Mouse (Mus musculus) heart, embryonic 15.5 days (tissue): ENCODE results near the gene A630001G21Rik. TPM values are rescaled to one million over a fixed set of nuclear protein-coding genes. Genes with fewer than 3 reads are reported as not detected.

Experiments
- ATAC-seq: fragments of 200-750 bp; cut with Nextera tagmentation; replicated peaks from 2 replicates; pipeline ENCODE4 v1.8.0; 2017; ENCODE audit warnings: low read depth, moderate TSS enrichment; ENCODE audit not compliant: insufficient number of reproducible peaks, insufficient read depth, low FRiP score
- H3K27ac ChIP-seq: fragments of 300-500 bp; sonication (generic); 2 replicates; pipeline ENCODE4 v1.5.1; 2015; ENCODE audit warnings: mild to moderate bottlenecking, inconsistent platforms
- H3K27me3 ChIP-seq: fragments of 300-500 bp; sonication (generic); 2 replicates; pipeline ENCODE4 v1.6.1; 2015; ENCODE audit warnings: inconsistent platforms
- H3K36me3 ChIP-seq: fragments of 300-500 bp; sonication (generic); 2 replicates; pipeline ENCODE4 v1.6.1; 2015; ENCODE audit warnings: mild to moderate bottlenecking, inconsistent platforms
- H3K4me1 ChIP-seq: fragments of 300-500 bp; sonication (generic); replicated peaks from 2 replicates; pipeline ENCODE4 v1.6.1; 2015; ENCODE audit warnings: inconsistent platforms
- H3K4me2 ChIP-seq: fragments of 300-500 bp; sonication (generic); 2 replicates; pipeline ENCODE4 v1.6.1; 2015; ENCODE audit warnings: inconsistent platforms, mild to moderate bottlenecking, moderate library complexity
- H3K4me3 ChIP-seq: fragments of 300-500 bp; sonication (generic); 2 replicates; pipeline ENCODE4 v1.5.1; 2015; ENCODE audit warnings: mild to moderate bottlenecking, inconsistent platforms
- H3K9ac ChIP-seq: fragments of 300-500 bp; sonication (generic); 2 replicates; pipeline ENCODE4 v1.6.1; 2015; ENCODE audit warnings: mild to moderate bottlenecking, inconsistent platforms
- H3K9me3 ChIP-seq: fragments of 300-500 bp; sonication (generic); replicated peaks from 2 replicates; pipeline ENCODE4 v1.6.1; 2016; ENCODE audit warnings: inconsistent platforms
- WGBS: fragments of 180-500 bp; shearing (Covaris S2); methylation state at CpG from one replicate; pipeline ENCODE4 v1.1.7; 2015; ENCODE audit warnings: mixed read lengths; 5-methylcytosine and 5-hydroxymethylcytosine counted together
- polyA plus RNA-seq: library from polyadenylated mRNA; unstranded; fragments of >200 nt; fragmentation: Nextera tagmentation; extraction: Ambion mirVana; gene quantifications from 2 replicates; pipeline ENCODE4 v1.2.1, GENCODE M21; 2015

A630001G21Rik gene
- polyA plus RNA-seq, 1 experiment from 2014 or later: 1.1 TPM

- ATAC-seq: no peak
Observed at GRCm38 (mm10) chr1:85767754-85768153, 10.7 kb downstream of the A630001G21Rik start.

DNA sequence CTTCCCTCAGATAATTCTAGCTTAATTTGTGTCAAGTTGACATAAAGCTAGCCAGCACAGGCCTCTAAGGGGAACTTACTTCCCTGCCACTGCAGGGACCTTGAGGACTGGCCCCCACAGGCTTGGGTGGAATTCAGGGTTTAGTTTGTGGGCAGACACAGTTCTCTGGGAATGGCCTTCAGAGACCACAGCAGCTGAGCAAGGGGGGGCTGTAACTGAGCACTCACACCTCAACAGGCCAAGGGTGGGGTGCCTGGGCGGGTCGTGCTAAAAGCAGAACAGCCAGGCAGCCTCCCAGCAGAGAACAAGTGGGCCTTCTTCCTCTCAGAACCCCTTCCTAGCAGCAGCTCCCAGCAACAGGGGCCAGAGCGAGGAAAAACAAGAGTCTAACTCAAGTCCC, 12.3 kb downstream of the A630001G21Rik start:
- Histone ChIP-seq H3K27me3 (no peaks in the 10 kb centered on the region), H3K27ac (no peak overlapping the region), H3K9me3 (no peaks in the 10 kb centered on the region), H3K36me3 (no peaks in the 10 kb centered on the region), H3K4me1 (no peaks in the 10 kb centered on the region), H3K4me2 (no peak overlapping the region), H3K4me3 (no peak overlapping the region), H3K9ac (no peak overlapping the region)
- 65% methylated on average over 3 of the region's 3 CpGs for WGBS
- ATAC-seq: no peak

More at GRCm38 (mm10) chr1:85767754-85768153, 10.7 kb downstream of the A630001G21Rik start:
- H3K27ac ChIP-seq: no peak overlapping the region
- WGBS: 31% methylated on average over 1 of the region's 1 CpGs
- no peak overlapping the region for H3K9ac ChIP-seq
- H3K27me3 ChIP-seq: no peaks in the 10 kb centered on the region
- no peaks in the 10 kb centered on the region for H3K4me1 ChIP-seq
- H3K4me3 ChIP-seq: no peak overlapping the region
- no peaks in the 10 kb centered on the region for H3K36me3 ChIP-seq
- no peaks in the 10 kb centered on the region for H3K9me3 ChIP-seq
- no peak overlapping the region for H3K4me2 ChIP-seq

DNA sequence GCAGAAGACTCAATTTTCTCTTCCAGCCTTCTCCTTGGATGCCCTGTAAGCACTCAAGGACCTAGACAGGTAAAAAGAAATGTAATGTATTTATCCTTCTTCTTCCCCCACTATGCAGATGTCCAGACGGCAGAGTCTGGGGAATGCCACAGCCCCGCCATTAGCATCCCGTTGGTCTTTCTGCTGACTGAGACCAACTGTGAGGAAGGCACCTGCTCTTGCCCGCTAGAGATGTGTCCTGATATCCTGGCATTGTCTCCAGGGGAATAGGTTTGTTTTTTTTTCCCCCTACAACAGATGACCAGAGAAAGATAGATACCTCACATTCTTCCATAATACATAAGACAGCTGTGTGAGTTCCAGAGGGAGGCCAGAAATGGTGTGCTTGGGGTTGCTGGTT, 14.2 kb downstream of the A630001G21Rik start:
- no peak overlapping the region for H3K4me2 ChIP-seq
- WGBS: 70% methylated on average over 4 of the region's 4 CpGs
- no peaks in the 10 kb centered on the region for H3K36me3 ChIP-seq
- no peaks in the 10 kb centered on the region for H3K9me3 ChIP-seq
- no peaks in the 10 kb centered on the region for H3K27me3 ChIP-seq
- no peak overlapping the region for H3K9ac ChIP-seq
- no peaks in the 10 kb centered on the region for H3K4me1 ChIP-seq
- no peak overlapping the region for H3K27ac ChIP-seq
- ATAC-seq: no peak
- no peak overlapping the region for H3K4me3 ChIP-seq

GRCm38 (mm10) chr1:85763386-85763785, 15.1 kb downstream of the A630001G21Rik start:
- ATAC-seq: no peak
- Histone ChIP-seq H3K9ac (no peak overlapping the region), H3K36me3 (no peaks in the 10 kb centered on the region), H3K4me2 (no peak overlapping the region), H3K4me3 (no peak overlapping the region), H3K9me3 (no peaks in the 10 kb centered on the region), H3K27me3 (no peaks in the 10 kb centered on the region), H3K27ac (no peak overlapping the region), H3K4me1 (peaks cover 4% of the 10 kb centered on the region)
- WGBS: 70% methylated on average over 6 of the region's 6 CpGs

GRCm38 (mm10) chr1:85761665-85762064, 16.8 kb downstream of the A630001G21Rik start:
- H3K4me3 ChIP-seq: no peak overlapping the region
- WGBS: 84% methylated on average over 4 of the region's 4 CpGs
- H3K27me3 ChIP-seq: no peaks in the 10 kb centered on the region
- H3K9ac ChIP-seq: no peak overlapping the region
- no peaks in the 10 kb centered on the region for H3K36me3 ChIP-seq
- H3K9me3 ChIP-seq: no peaks in the 10 kb centered on the region
- no peak for ATAC-seq
- H3K4me1 ChIP-seq: peaks cover 10% of the 10 kb centered on the region
- no peak overlapping the region for H3K4me2 ChIP-seq
- H3K27ac ChIP-seq: no peak overlapping the region

GRCm38 (mm10) chr1:85758969-85759293, 19.5 kb downstream of the A630001G21Rik start:
- Histone ChIP-seq H3K27me3 (no peaks in the 10 kb centered on the region), H3K9me3 (no peaks in the 10 kb centered on the region), H3K9ac (no peak overlapping the region), H3K4me3 (no peak overlapping the region), H3K36me3 (no peaks in the 10 kb centered on the region), H3K4me1 (peaks cover 10% of the 10 kb centered on the region), H3K27ac (no peak overlapping the region), H3K4me2 (peak overlapping the region; percentile 48)
- no peak for ATAC-seq
- 9% methylated on average over 1 of the region's 1 CpGs for WGBS

GRCm38 (mm10) chr1:85758231-85758968, 20.0 kb downstream of the A630001G21Rik start:
- H3K4me3 ChIP-seq: peak overlapping the region; percentile 14; the same call in 1 of the 2 replicates
- no peaks in the 10 kb centered on the region for H3K27me3 ChIP-seq
- no peak overlapping the region for H3K9ac ChIP-seq
- peaks cover 10% of the 10 kb centered on the region for H3K4me1 ChIP-seq
- WGBS: 21% methylated on average over 14 of the region's 14 CpGs
- no peak overlapping the region for H3K27ac ChIP-seq
- H3K4me2 ChIP-seq: peak overlapping the region; percentile 48
- no peaks in the 10 kb centered on the region for H3K36me3 ChIP-seq
- ATAC-seq: no peak
- no peaks in the 10 kb centered on the region for H3K9me3 ChIP-seq

DNA sequence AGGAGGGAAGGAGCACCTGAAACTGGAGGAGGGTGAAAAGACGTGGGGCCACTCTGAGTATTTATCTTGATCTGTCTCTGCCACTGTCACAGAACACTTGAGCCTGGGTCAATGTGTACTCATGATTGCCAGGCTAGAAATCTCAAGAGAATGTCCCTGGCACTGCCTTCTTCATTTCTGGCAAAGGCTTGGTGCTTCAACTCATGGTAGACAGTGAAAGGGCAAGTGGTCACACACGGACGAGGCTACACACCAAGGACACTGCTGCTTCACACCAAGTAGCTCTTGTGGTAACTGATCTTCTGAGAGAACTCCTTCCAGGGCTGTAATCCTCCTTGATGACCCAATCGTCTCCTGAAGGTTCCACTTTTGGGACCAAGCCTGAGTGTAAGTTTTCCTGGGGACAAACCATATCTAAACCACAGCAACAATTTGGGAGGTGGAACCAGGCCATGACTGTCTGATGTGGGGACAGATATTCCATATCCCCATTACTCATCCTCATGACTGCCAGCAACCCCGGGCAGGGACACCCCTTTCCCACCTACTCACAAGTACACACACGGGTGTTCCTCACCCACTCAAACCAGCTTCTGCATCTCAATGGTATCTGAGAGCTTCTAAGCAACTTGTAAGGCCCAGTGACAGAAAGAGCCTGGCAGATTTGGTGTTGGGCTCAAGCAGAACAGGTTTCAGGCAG, 20.8 kb downstream of the A630001G21Rik start:
- Histone ChIP-seq H3K4me2 (0 out of 2 replicates have a peak overlapping the region, but pooled peaks have one; percentile 48), H3K27ac (no peak overlapping the region), H3K9ac (no peak overlapping the region), H3K9me3 (no peaks in the 10 kb centered on the region), H3K36me3 (no peaks in the 10 kb centered on the region), H3K4me3 (no peak overlapping the region), H3K27me3 (no peaks in the 10 kb centered on the region), H3K4me1 (peaks cover 10% of the 10 kb centered on the region)
- ATAC-seq: no peak
- 74% methylated on average over 6 of the region's 6 CpGs for WGBS

DNA sequence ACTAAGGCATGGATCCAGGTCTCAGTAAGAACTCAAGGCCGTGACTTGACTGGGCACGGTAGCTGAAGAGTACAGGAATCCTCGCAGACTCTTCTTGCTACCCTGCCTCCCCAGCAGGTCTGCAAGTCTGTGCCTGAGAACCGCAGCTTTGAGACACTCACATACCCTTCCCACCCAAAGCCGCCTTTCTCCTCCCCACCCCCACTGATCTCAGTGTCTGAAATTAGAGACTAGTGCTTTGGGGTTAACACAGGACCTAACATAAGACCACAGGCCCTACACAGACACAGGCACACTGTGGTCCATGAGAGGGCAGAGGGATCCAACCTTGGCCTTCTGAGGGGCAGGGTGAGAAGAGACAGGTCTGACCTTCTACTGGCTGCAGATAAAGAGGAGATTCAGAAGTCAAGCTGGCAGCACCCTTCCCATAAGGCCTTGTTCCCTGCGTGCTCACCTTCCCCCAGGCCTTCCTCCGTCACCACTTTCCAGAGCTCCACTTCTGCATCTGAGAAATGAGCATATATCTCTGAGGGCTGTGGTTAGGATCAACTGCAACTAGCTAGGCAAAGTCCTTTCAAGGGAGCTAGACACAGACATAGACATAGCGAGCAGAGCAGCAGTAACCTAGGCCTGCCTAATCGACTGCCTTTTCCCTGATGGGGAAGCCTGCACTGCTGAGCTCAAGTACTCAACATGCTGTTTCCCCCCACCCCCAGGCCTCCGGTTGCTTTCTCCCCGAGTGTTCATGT, 26.3 kb downstream of the A630001G21Rik start:
- Histone ChIP-seq H3K4me2 (peak overlapping the region; percentile 18; the same call in 1 of the 2 replicates), H3K4me1 (peaks cover 17% of the 10 kb centered on the region), H3K9ac (no peak overlapping the region; the same call in 1 of the 2 replicates), H3K27me3 (no peaks in the 10 kb centered on the region), H3K4me3 (no peak overlapping the region), H3K9me3 (no peaks in the 10 kb centered on the region), H3K27ac (peak overlapping the region; percentile 54; the same call in 1 of the 2 replicates), H3K36me3 (no peaks in the 10 kb centered on the region)
- WGBS: 68% methylated on average over 11 of the region's 11 CpGs
- ATAC-seq: no peak; the same call in 1 of the 2 replicates

DNA sequence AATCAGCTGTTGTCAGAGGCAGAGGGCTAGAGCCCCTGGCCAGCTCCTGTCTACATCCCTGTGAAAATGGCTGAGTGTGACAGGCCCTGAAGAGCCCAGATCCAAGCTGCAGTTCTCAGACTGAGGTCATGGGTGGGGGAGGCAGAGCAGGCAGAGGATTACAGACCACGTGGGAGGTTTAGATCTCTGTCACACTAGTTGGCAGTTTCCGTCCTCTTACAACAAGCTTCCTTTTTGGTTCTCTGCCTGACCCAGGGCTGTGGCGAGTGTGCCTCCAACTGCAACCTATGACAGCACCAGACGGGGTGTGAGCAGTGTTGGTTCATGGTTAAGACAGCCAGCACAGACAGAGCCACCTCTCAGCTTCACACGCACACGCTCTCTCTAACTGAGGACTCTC, 26.9 kb downstream of the A630001G21Rik start:
- Histone ChIP-seq H3K27ac (peak overlapping the region; percentile 54; the same call in 1 of the 2 replicates), H3K9me3 (no peaks in the 10 kb centered on the region), H3K4me2 (no peak overlapping the region), H3K9ac (no peak overlapping the region; the same call in 1 of the 2 replicates), H3K36me3 (no peaks in the 10 kb centered on the region), H3K27me3 (no peaks in the 10 kb centered on the region), H3K4me3 (no peak overlapping the region), H3K4me1 (peaks cover 17% of the 10 kb centered on the region)
- ATAC-seq: peak; percentile 68
- 17% methylated on average over 6 of the region's 6 CpGs for WGBS

- no peak for ATAC-seq
- peaks cover 17% of the 10 kb centered on the region for H3K4me1 ChIP-seq
- no peaks in the 10 kb centered on the region for H3K9me3 ChIP-seq
- no peak overlapping the region for H3K4me3 ChIP-seq
- H3K4me2 ChIP-seq: no peak overlapping the region
- 69% methylated on average over 4 of the region's 4 CpGs for WGBS
- H3K9ac ChIP-seq: no peak overlapping the region
- H3K27me3 ChIP-seq: no peaks in the 10 kb centered on the region
- H3K36me3 ChIP-seq: no peaks in the 10 kb centered on the region
- H3K27ac ChIP-seq: no peak overlapping the region
Observed at GRCm38 (mm10) chr1:85750650-85751049, 27.8 kb downstream of the A630001G21Rik start.
